Mouse (Mus musculus) stomach, postnatal 0 days (tissue): ENCODE results near the gene Pkhd1.

ENCODE experiments used
- CTCF ChIP-seq: IDR thresholded peaks from 2 replicates; pipeline ENCODE4 v1.5.1; 2016; ENCODE audit warnings: antibody characterized with exemption, low read depth, mild to moderate bottlenecking, moderate library complexity
- EP300 ChIP-seq: optimal IDR thresholded peaks from 2 replicates; pipeline ENCODE3; 2016; ENCODE audit warnings: antibody characterized with exemption

GRCm38 (mm10) chr1:20058245-20058644, 559.6 kb downstream of the Pkhd1 start:
- no peak for TF ChIP-seq CTCF
- no peak for TF ChIP-seq EP300
